Mouse (Mus musculus) T-helper 1 cell (primary cell): ENCODE data around the gene Ryr2.

Source experiments
- in situ Hi-C: fragments of 300-600 bp; cut with MboI, MseI; formaldehyde crosslinking; loops from one replicate; pipeline ENCODE4 v1.15.1; 2025; ENCODE audit warnings: high pct_unique_total_duplicates

Ryr2 gene

GRCm38 (mm10) chr13:11549136-11549535, 557.6 kb downstream of the Ryr2 start:
- in situ Hi-C loops, result loop anchor here (25.0 kb wide), 1 partner anchor 1387 kb away; no protein-coding TSS in a partner anchor

GRCm38 (mm10) chr13:11545841-11546240, 560.9 kb downstream of the Ryr2 start:
- in situ Hi-C loops, result loop anchor here (25.0 kb wide), 1 partner anchor 1384 kb away; no protein-coding TSS in a partner anchor

DNA sequence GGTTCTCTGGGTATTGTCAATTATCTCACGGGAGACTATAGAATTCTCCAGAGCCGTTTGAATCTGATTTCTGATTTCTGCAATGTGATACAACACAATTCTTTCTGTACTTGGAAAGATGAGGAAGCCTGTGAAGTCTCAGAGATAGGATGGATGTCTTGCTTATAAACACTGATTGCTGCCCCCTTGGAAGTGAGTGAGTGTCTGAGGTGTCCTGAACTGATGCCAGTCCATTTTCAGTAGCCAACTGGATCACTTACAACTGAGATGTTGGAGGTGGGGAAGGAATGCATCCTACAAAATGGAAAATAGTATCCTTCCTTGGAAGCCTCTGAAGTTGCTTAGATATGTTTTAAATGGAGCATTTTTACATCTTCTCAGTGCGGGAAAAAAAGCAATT, 564.2 kb downstream of the Ryr2 start:
- in situ Hi-C loops, result loop anchor here (25.0 kb wide), 1 partner anchor 1380 kb away; no protein-coding TSS in a partner anchor

DNA sequence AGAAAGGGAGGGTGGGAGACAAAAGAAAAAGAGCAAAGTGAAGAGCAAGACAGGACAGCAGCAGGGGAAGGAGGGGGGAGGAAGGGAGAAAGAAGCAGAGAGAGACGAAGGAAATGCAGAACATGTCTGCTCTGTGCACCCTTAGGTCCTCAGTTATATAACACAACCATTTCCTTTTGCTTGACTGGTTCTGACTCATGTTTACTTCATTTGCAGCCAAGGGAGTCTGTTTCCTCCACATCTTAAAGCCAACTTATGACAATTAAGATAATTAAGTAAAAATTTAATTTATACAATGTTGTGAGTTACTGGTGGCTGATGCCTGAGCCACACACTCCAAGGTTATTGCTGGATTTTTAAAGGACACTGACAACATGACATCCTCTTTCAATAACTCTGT, 569.9 kb downstream of the Ryr2 start:
- in situ Hi-C loops, result loop anchor here (10.0 to 25.0 kb wide), 2 partner anchors 942 to 1375 kb away; no protein-coding TSS in a partner anchor

GRCm38 (mm10) chr13:11535874-11536273, 570.9 kb downstream of the Ryr2 start:
- in situ Hi-C loops, result loop anchor here (10.0 to 25.0 kb wide), 2 partner anchors 941 to 1374 kb away; no protein-coding TSS in a partner anchor

GRCm38 (mm10) chr13:11533265-11533664, 573.5 kb downstream of the Ryr2 start:
- in situ Hi-C loops, result loop anchor here (5.0 to 25.0 kb wide), 3 partner anchors 41 to 1371 kb away; no protein-coding TSS in a partner anchor

DNA sequence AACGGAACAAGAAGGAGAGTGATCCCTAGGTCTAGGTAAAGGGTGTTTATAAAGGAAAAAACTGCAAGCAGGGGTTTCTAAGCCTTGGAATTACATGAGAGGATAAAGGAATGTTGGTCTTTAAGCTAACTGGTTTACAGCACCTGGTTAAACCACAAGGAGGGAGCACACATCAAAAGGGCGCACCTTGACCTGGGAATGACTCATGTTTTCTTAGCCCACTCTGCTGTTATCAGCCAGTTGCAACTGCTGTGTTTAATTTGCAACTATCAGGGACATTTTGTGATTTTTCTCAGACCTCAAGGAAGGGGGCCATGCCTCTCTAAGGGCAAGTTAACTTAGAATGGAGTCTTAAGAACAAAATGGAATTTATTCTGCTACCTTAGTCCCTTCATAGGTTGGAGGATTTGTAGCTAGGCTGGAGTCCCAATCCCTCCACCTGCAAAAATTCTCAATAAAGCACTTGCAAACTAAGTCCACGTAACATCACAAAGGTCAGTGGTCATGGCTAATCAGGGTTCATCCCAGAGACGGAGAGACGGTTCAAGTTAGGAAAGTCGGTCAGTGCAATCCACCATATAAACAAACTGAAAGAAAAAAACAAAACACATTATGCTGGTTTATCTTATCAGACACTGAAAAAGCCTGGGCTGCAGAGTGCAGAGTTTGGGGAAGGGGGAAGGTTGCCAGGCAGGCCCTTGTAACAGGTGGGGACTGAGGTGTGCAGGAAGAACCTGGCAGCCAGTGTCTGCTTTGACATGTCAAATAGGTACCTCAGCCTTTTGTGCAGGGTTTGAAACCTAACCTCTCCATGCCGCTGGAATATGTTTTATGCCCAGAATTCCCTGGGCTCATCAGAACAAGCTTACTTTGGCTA, 574.5 kb downstream of the Ryr2 start:
- in situ Hi-C loops, result loop anchor here (5.0 to 25.0 kb wide), 3 partner anchors 40 to 1370 kb away; no protein-coding TSS in a partner anchor

- in situ Hi-C loops, result no loop called here
These were observed 583.1 kb downstream of the Ryr2 start for GRCm38 (mm10) chr13:11523612-11524011.

GRCm38 (mm10) chr13:11520765-11521164, 586.0 kb downstream of the Ryr2 start:
- in situ Hi-C loops, result no loop called here

DNA sequence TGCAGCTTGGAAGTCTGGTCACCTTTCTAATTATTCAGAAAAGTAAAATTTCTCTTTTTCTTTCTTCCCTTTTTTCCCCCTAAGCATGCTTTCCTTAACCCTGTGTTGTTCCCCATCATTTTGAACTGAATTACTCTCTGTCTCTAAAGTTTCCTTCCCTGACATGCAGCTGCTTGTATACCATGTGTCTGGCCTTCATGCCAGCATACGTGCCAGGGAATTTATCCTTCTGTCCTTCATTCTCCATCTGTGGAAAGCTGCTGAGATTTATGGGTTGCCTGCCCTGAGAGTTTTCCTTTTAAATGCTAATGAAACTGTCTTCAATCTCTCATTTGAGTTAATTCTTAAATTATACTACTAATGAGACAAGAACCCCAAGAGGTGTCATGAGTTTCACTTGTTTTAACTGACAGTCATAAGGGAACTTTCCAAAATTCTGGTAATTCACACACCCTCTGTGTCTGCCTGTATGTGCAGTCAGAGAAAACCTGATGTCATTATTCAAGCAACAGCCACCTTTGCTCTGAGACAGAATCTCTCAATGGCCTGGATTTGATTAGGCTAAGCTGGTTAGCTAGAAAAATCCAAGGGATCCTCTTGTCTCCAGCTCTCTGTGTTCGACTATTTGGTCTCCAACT, 595.1 kb downstream of the Ryr2 start:
- in situ Hi-C loops, result no loop called here
